Mouse (Mus musculus) forebrain, embryonic 13.5 days (tissue): ENCODE data around the gene Stx8. TPM values are rescaled to one million over a fixed set of nuclear protein-coding genes. Genes with fewer than 3 reads are reported as not detected.

Experiments
- ATAC-seq: fragments of 200-750 bp; cut with Nextera tagmentation; 2 replicates; pipeline ENCODE4 v1.8.0; 2017
- H3K27ac ChIP-seq: fragments of 300-500 bp; sonication (generic); 2 replicates; pipeline ENCODE4 v1.5.1; 2015; ENCODE audit warnings: inconsistent platforms, mild to moderate bottlenecking, moderate library complexity
- H3K27me3 ChIP-seq: fragments of 300-500 bp; sonication (generic); 2 replicates; pipeline ENCODE4 v1.6.1; 2015; ENCODE audit warnings: mild to moderate bottlenecking, inconsistent platforms
- H3K36me3 ChIP-seq: fragments of 300-500 bp; sonication (generic); 2 replicates; pipeline ENCODE4 v1.6.1; 2015; ENCODE audit warnings: mild to moderate bottlenecking, inconsistent platforms; ENCODE audit not compliant: poor library complexity, severe bottlenecking
- H3K4me1 ChIP-seq: fragments of 300-500 bp; sonication (generic); 2 replicates; pipeline ENCODE4 v1.6.1; 2015; ENCODE audit warnings: inconsistent platforms
- H3K4me2 ChIP-seq: fragments of 300-500 bp; sonication (generic); 2 replicates; pipeline ENCODE4 v1.6.1; 2015; ENCODE audit warnings: inconsistent platforms, mild to moderate bottlenecking, moderate library complexity
- H3K4me3 ChIP-seq: fragments of 300-500 bp; sonication (generic); 2 replicates; pipeline ENCODE4 v1.5.1; 2015; ENCODE audit warnings: mild to moderate bottlenecking, inconsistent platforms
- H3K9ac ChIP-seq: fragments of 300-500 bp; sonication (generic); 2 replicates; pipeline ENCODE4 v1.6.1; 2015; ENCODE audit warnings: mild to moderate bottlenecking, inconsistent platforms
- H3K9me3 ChIP-seq: fragments of 300-500 bp; sonication (generic); replicated peaks from 2 replicates; pipeline ENCODE4 v1.6.1; 2016; ENCODE audit warnings: inconsistent platforms
- WGBS: fragments of 180-500 bp; shearing (Covaris S2); methylation state at CpG from one replicate; pipeline ENCODE4 v1.1.7; 2015; 5-methylcytosine and 5-hydroxymethylcytosine counted together
- polyA plus RNA-seq: library from polyadenylated mRNA; unstranded; fragments of >200 nt; fragmentation: Nextera tagmentation; extraction: Ambion mirVana; gene quantifications from 2 replicates; pipeline ENCODE4 v1.2.1, GENCODE M21; 2015

Gene Stx8
- polyA plus RNA-seq, 1 experiment from 2014 or later, result 66.0 TPM

- ATAC-seq, result no peak
- 82% methylated on average over 5 of the region's 5 CpGs for WGBS
Measured at GRCm38 (mm10) chr11:68026590-68026989, 60.6 kb downstream of the Stx8 start.

GRCm38 (mm10) chr11:68029079-68029478 is 63.1 kb downstream of the Stx8 start:
- Histone ChIP-seq H3K9ac (no peak overlapping the region), H3K36me3 (no peaks in the 10 kb centered on the region), H3K9me3 (no peaks in the 10 kb centered on the region), H3K4me1 (peaks cover 16% of the 10 kb centered on the region), H3K4me3 (no peak overlapping the region), H3K4me2 (no peak overlapping the region), H3K27ac (no peak overlapping the region), H3K27me3 (no peaks in the 10 kb centered on the region; the same call in 1 of the 2 replicates)
- 62% methylated on average over 4 of the region's 4 CpGs for WGBS
- ATAC-seq, result no peak

More at GRCm38 (mm10) chr11:68026590-68026989, 60.6 kb downstream of the Stx8 start:
- Histone ChIP-seq H3K4me2 (no peak overlapping the region), H3K27me3 (no peaks in the 10 kb centered on the region; the same call in 1 of the 2 replicates), H3K9ac (no peak overlapping the region), H3K9me3 (no peaks in the 10 kb centered on the region), H3K36me3 (no peaks in the 10 kb centered on the region), H3K4me1 (peaks cover 16% of the 10 kb centered on the region), H3K27ac (no peak overlapping the region), H3K4me3 (no peak overlapping the region)

- 6% methylated on average over 3 of the region's 3 CpGs for WGBS
- Histone ChIP-seq H3K27ac (no peak overlapping the region), H3K9me3 (no peaks in the 10 kb centered on the region), H3K4me3 (no peak overlapping the region), H3K4me1 (peaks cover 16% of the 10 kb centered on the region), H3K36me3 (no peaks in the 10 kb centered on the region), H3K4me2 (no peak overlapping the region), H3K9ac (no peak overlapping the region), H3K27me3 (no peaks in the 10 kb centered on the region; the same call in 1 of the 2 replicates)
- no peak for ATAC-seq
Measured at GRCm38 (mm10) chr11:68029871-68030270, 63.9 kb downstream of the Stx8 start.

GRCm38 (mm10) chr11:68030771-68031170 is 64.8 kb downstream of the Stx8 start:
- H3K9ac ChIP-seq, result no peak overlapping the region
- no peak overlapping the region for H3K4me2 ChIP-seq
- H3K4me1 ChIP-seq, result peaks cover 16% of the 10 kb centered on the region
- no peak for ATAC-seq
- no peak overlapping the region for H3K27ac ChIP-seq
- no peaks in the 10 kb centered on the region for H3K9me3 ChIP-seq
- no peaks in the 10 kb centered on the region for H3K36me3 ChIP-seq
- no peak overlapping the region for H3K4me3 ChIP-seq
- H3K27me3 ChIP-seq, result no peaks in the 10 kb centered on the region; the same call in 1 of the 2 replicates
- 88% methylated on average over 1 of the region's 1 CpGs for WGBS

GRCm38 (mm10) chr11:68032448-68032847 is 66.5 kb downstream of the Stx8 start:
- H3K4me3 ChIP-seq, result no peak overlapping the region
- no peak overlapping the region for H3K27ac ChIP-seq
- 86% methylated on average over 2 of the region's 2 CpGs for WGBS

GRCm38 (mm10) chr11:68033331-68033926 is 67.4 kb downstream of the Stx8 start:
- Histone ChIP-seq H3K4me3 (no peak overlapping the region), H3K4me2 (no peak overlapping the region), H3K9me3 (no peaks in the 10 kb centered on the region), H3K9ac (no peak overlapping the region), H3K27ac (no peak overlapping the region), H3K36me3 (no peaks in the 10 kb centered on the region), H3K27me3 (no peaks in the 10 kb centered on the region; the same call in 1 of the 2 replicates), H3K4me1 (peaks cover 16% of the 10 kb centered on the region)
- no peak for ATAC-seq
- 90% methylated on average over 11 of the region's 11 CpGs for WGBS

More at GRCm38 (mm10) chr11:68032448-68032847, 66.5 kb downstream of the Stx8 start:
- no peak overlapping the region for H3K4me2 ChIP-seq
- H3K9me3 ChIP-seq, result no peaks in the 10 kb centered on the region
- H3K4me1 ChIP-seq, result peaks cover 16% of the 10 kb centered on the region
- H3K9ac ChIP-seq, result no peak overlapping the region
- ATAC-seq, result no peak
- H3K27me3 ChIP-seq, result no peaks in the 10 kb centered on the region; the same call in 1 of the 2 replicates
- H3K36me3 ChIP-seq, result no peaks in the 10 kb centered on the region

- Histone ChIP-seq H3K4me1 (peaks cover 8% of the 10 kb centered on the region), H3K36me3 (no peaks in the 10 kb centered on the region), H3K9me3 (no peaks in the 10 kb centered on the region), H3K9ac (no peak overlapping the region), H3K27me3 (no peaks in the 10 kb centered on the region), H3K4me3 (no peak overlapping the region), H3K27ac (no peak overlapping the region), H3K4me2 (no peak overlapping the region)
- WGBS, result 92% methylated on average over 5 of the region's 5 CpGs
- no peak for ATAC-seq
Measured at GRCm38 (mm10) chr11:68034422-68034821, 68.4 kb downstream of the Stx8 start.

GRCm38 (mm10) chr11:68035303-68035891 is 69.4 kb downstream of the Stx8 start:
- no peaks in the 10 kb centered on the region for H3K36me3 ChIP-seq
- 0 out of 2 replicates have a peak, but pooled peaks cover 4% of the 10 kb centered on the region for H3K4me1 ChIP-seq
- H3K9ac ChIP-seq, result no peak overlapping the region
- no peak for ATAC-seq
- H3K27ac ChIP-seq, result no peak overlapping the region
- H3K4me2 ChIP-seq, result no peak overlapping the region
- no peak overlapping the region for H3K4me3 ChIP-seq
- 84% methylated on average over 4 of the region's 4 CpGs for WGBS
- H3K9me3 ChIP-seq, result no peaks in the 10 kb centered on the region
- no peaks in the 10 kb centered on the region for H3K27me3 ChIP-seq

GRCm38 (mm10) chr11:68036133-68036959 is 70.4 kb downstream of the Stx8 start:
- Histone ChIP-seq H3K4me1 (no peaks in the 10 kb centered on the region), H3K4me2 (no peak overlapping the region), H3K27ac (no peak overlapping the region), H3K27me3 (no peaks in the 10 kb centered on the region), H3K9me3 (no peaks in the 10 kb centered on the region), H3K36me3 (no peaks in the 10 kb centered on the region), H3K9ac (no peak overlapping the region), H3K4me3 (no peak overlapping the region)
- ATAC-seq, result no peak
- 79% methylated on average over 20 of the region's 20 CpGs for WGBS

- no peak for ATAC-seq
- H3K9ac ChIP-seq, result no peak overlapping the region
- H3K4me1 ChIP-seq, result no peaks in the 10 kb centered on the region
- H3K4me3 ChIP-seq, result no peak overlapping the region
- no peak overlapping the region for H3K4me2 ChIP-seq
- no peaks in the 10 kb centered on the region for H3K36me3 ChIP-seq
- no peak overlapping the region for H3K27ac ChIP-seq
- H3K9me3 ChIP-seq, result no peaks in the 10 kb centered on the region
- H3K27me3 ChIP-seq, result no peaks in the 10 kb centered on the region
- 86% methylated on average over 9 of the region's 9 CpGs for WGBS
Measured at GRCm38 (mm10) chr11:68037093-68037492, 71.1 kb downstream of the Stx8 start.

- no peak overlapping the region for H3K9ac ChIP-seq
- no peak overlapping the region for H3K4me2 ChIP-seq
- no peak overlapping the region for H3K27ac ChIP-seq
- ATAC-seq, result no peak
- H3K9me3 ChIP-seq, result no peaks in the 10 kb centered on the region
- H3K4me1 ChIP-seq, result no peaks in the 10 kb centered on the region
- WGBS, result 72% methylated on average over 2 of the region's 2 CpGs
- H3K36me3 ChIP-seq, result no peaks in the 10 kb centered on the region
- H3K4me3 ChIP-seq, result no peak overlapping the region
- no peaks in the 10 kb centered on the region for H3K27me3 ChIP-seq
Measured at GRCm38 (mm10) chr11:68038101-68038500, 72.1 kb downstream of the Stx8 start.

GRCm38 (mm10) chr11:68044181-68044580 is 78.2 kb downstream of the Stx8 start:
- Histone ChIP-seq H3K4me3 (no peak overlapping the region), H3K9ac (no peak overlapping the region), H3K4me2 (no peak overlapping the region), H3K27ac (no peak overlapping the region), H3K4me1 (peaks cover 12% of the 10 kb centered on the region), H3K27me3 (no peaks in the 10 kb centered on the region), H3K9me3 (no peaks in the 10 kb centered on the region), H3K36me3 (no peaks in the 10 kb centered on the region)
- 48% methylated on average over 11 of the region's 11 CpGs for WGBS
- ATAC-seq, result no peak
